Mouse (Mus musculus): ENCODE measurements around the gene Col4a4. TPM values are rescaled to one million over a fixed set of nuclear protein-coding genes. Genes with fewer than 3 reads are reported as not detected.

Gene Col4a4
- polyA plus RNA-seq, 1 experiment, result 0.75 TPM

- Histone ChIP-seq H3K4me3 (ENCODE audit: insufficient read depth, low read depth, low read length) (no peak overlapping the region), H3K4me1 (ENCODE audit: control insufficient read depth, insufficient read depth, insufficient read length, low read length) (no peaks in the 10 kb centered on the region), H3K27ac (replicated peaks; ENCODE audit: low read depth, low read length) (no peak overlapping the region)
Observed at GRCm38 (mm10) chr1:82437273-82437672, 149.4 kb downstream of the Col4a4 start.

GRCm38 (mm10) chr1:82433649-82434005, 153.0 kb downstream of the Col4a4 start:
- Histone ChIP-seq H3K27ac (replicated peaks; ENCODE audit: low read depth, low read length) (no peak overlapping the region), H3K4me3 (ENCODE audit: insufficient read depth, low read depth, low read length) (no peak overlapping the region), H3K4me1 (ENCODE audit: control insufficient read depth, insufficient read depth, insufficient read length, low read length) (peaks cover 8% of the 10 kb centered on the region)

DNA sequence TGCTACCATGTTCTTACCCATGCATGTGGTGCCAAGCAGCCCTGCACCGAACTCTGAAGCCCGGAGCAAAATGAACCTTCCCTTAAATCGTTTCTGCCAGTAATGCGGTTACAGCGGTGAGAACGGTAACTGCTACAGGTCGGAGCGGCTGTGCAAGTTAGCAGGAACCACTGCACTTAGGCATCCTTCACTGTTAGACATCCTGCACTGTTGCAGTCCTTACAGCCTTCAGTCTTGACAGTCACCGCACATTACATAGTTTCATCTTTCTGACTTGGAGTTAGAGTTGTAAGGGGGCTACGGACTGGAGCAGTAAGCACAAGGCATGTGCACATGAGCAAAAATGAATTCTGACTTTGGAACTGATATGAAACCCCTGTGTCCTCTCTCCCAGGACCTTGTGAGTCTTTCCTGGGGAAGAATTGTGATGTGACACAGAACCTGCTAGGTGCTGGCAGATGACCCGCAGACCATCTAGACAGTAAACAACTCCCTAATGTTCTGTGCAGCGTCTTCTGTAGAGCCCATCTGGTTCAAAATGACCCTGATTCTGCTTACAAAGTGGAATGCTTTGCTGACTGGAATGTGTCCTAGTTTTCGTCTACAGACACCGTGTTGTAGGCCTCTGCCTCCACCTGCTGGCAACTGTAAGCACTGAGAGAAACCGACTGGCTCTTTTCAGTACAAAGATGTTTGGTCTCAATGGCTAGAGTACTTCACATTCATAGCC, 153.6 kb downstream of the Col4a4 start:
- H3K27ac ChIP-seq (replicated peaks; ENCODE audit: low read depth, low read length), result no peak overlapping the region
- H3K4me1 ChIP-seq (ENCODE audit: control insufficient read depth, insufficient read depth, insufficient read length, low read length), result peaks cover 8% of the 10 kb centered on the region
- H3K4me3 ChIP-seq (ENCODE audit: insufficient read depth, low read depth, low read length), result no peak overlapping the region

GRCm38 (mm10) chr1:82429061-82429460, 157.6 kb downstream of the Col4a4 start:
- Histone ChIP-seq H3K27ac (replicated peaks; ENCODE audit: low read depth, low read length) (no peak overlapping the region), H3K4me3 (ENCODE audit: insufficient read depth, low read depth, low read length) (no peak overlapping the region), H3K4me1 (ENCODE audit: control insufficient read depth, insufficient read depth, insufficient read length, low read length) (peaks cover 8% of the 10 kb centered on the region)

- Histone ChIP-seq H3K4me1 (ENCODE audit: control insufficient read depth, insufficient read depth, insufficient read length, low read length) (peaks cover 8% of the 10 kb centered on the region), H3K27ac (replicated peaks; ENCODE audit: low read depth, low read length) (no peak overlapping the region), H3K4me3 (ENCODE audit: insufficient read depth, low read depth, low read length) (no peak overlapping the region)
Observed at GRCm38 (mm10) chr1:82427729-82428128, 158.9 kb downstream of the Col4a4 start.

- no peaks in the 10 kb centered on the region; the same call in 1 of the 2 replicates for H3K4me1 ChIP-seq (ENCODE audit: control insufficient read depth, insufficient read depth, insufficient read length, low read length)
- no peak overlapping the region for H3K27ac ChIP-seq (replicated peaks; ENCODE audit: low read depth, low read length)
- no peak overlapping the region for H3K4me3 ChIP-seq (ENCODE audit: insufficient read depth, low read depth, low read length)
Observed at GRCm38 (mm10) chr1:82415641-82416040, 171.0 kb downstream of the Col4a4 start.

DNA sequence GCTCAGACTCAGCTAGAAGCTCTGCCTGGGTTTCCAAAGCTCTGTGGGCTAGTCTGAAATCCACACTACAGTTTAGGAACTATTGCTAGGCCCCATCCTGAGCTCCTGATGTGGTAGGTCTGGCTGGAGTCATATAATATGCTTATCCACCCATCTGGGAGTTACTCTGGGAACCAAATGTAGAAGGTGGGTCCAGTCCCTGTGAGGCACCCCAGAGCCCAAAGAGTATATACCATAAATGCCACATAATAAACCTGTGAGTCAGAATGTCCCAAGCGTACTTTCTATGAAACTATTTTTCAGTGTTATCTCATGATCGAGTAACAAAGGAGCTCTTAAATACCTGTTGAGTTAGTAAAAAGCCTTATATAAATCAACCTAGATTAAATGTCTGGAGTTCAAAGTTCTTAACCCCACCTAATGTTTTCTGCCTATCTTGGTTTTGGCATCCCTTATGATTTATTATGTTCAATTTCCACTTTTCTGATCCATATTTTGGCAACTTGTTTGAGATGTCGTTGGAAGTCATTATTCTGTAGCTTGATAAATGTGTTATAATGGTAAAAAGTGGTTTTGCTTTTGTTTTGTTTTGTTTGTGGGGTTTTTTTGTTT, 172.1 kb downstream of the Col4a4 start:
- Histone ChIP-seq H3K27ac (replicated peaks; ENCODE audit: low read depth, low read length) (no peak overlapping the region), H3K4me1 (ENCODE audit: control insufficient read depth, insufficient read depth, insufficient read length, low read length) (no peaks in the 10 kb centered on the region; the same call in 1 of the 2 replicates), H3K4me3 (ENCODE audit: insufficient read depth, low read depth, low read length) (no peak overlapping the region)

DNA sequence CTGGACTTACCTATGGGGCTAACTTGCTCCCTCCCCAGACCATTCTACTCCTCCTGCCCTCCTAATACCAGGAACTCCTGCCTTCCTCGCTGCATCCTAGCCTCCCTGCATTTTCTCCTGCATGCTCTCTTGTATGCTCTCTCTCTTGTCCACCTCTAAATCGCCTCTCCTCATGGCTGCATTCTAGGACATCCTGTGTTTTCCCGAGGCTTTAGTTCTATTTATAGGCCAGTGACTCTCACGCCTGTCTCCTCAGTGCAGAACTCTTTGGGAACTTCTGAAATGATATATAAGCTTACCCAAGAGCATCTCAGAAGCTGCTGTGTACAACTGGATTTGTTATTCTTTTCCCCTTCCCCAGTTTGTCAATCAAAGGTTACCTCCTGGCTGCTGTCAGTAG, 174.6 kb downstream of the Col4a4 start:
- H3K27ac ChIP-seq (replicated peaks; ENCODE audit: low read depth, low read length), result no peak overlapping the region

GRCm38 (mm10) chr1:82411521-82411920, 175.1 kb downstream of the Col4a4 start:
- H3K27ac ChIP-seq (replicated peaks; ENCODE audit: low read depth, low read length), result no peak overlapping the region
- H3K4me3 ChIP-seq (ENCODE audit: insufficient read depth, low read depth, low read length), result no peak overlapping the region
- H3K4me1 ChIP-seq (ENCODE audit: control insufficient read depth, insufficient read depth, insufficient read length, low read length), result no peaks in the 10 kb centered on the region

More for the DNA sequence above, 174.6 kb downstream of the Col4a4 start:
- H3K4me1 ChIP-seq (ENCODE audit: control insufficient read depth, insufficient read depth, insufficient read length, low read length), result no peaks in the 10 kb centered on the region
- H3K4me3 ChIP-seq (ENCODE audit: insufficient read depth, low read depth, low read length), result no peak overlapping the region

DNA sequence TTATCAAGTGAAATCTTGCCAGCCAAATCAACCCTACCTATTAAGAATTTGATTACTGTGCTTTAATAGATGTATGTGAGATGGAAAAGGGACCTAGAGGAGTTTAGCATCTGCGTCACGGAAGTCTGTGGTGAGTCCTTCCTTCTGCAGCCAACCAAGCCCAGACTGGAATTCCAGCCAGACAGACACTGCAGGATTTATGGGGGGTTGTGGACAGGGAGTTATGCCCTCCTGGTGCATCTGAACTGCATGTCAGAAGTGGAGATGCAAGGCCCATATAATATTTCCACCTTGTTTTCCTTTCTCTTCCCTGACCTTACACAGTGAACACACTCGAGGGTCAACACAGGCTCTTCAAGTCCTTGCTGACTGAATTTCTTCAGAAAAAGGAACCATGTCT, 176.1 kb downstream of the Col4a4 start:
- H3K27ac ChIP-seq (replicated peaks; ENCODE audit: low read depth, low read length), result no peak overlapping the region
- no peaks in the 10 kb centered on the region for H3K4me1 ChIP-seq (ENCODE audit: control insufficient read depth, insufficient read depth, insufficient read length, low read length)
- no peak overlapping the region for H3K4me3 ChIP-seq (ENCODE audit: insufficient read depth, low read depth, low read length)

GRCm38 (mm10) chr1:82409271-82409670, 177.4 kb downstream of the Col4a4 start:
- Histone ChIP-seq H3K27ac (replicated peaks; ENCODE audit: low read depth, low read length) (no peak overlapping the region), H3K4me3 (ENCODE audit: insufficient read depth, low read depth, low read length) (no peak overlapping the region), H3K4me1 (ENCODE audit: control insufficient read depth, insufficient read depth, insufficient read length, low read length) (no peaks in the 10 kb centered on the region)

- H3K4me1 ChIP-seq (ENCODE audit: control insufficient read depth, insufficient read depth, insufficient read length, low read length), result no peaks in the 10 kb centered on the region
- no peak overlapping the region for H3K27ac ChIP-seq (replicated peaks; ENCODE audit: low read depth, low read length)
- no peak overlapping the region for H3K4me3 ChIP-seq (ENCODE audit: insufficient read depth, low read depth, low read length)
Observed at GRCm38 (mm10) chr1:82407786-82408185, 178.9 kb downstream of the Col4a4 start.

Other genes starting within 250 kb of the Col4a4 start
- 0.71 and 0.75 TPM in 2 replicates for gene Col4a3, start 72 bp upstream of the Col4a4 start, polyA plus RNA-seq (2012; ENCODE audit: insufficient read depth, insufficient read length, missing spikeins)
- gene Mff, start 138.0 kb upstream of the Col4a4 start, polyA plus RNA-seq (2012; ENCODE audit: insufficient read depth, insufficient read length, missing spikeins), result 191 and 204 TPM in 2 replicates
- not detected in 2 replicates for gene Tm4sf20, start 181.6 kb upstream of the Col4a4 start, polyA plus RNA-seq (2012; ENCODE audit: insufficient read depth, insufficient read length, missing spikeins)
- not detected in 2 replicates for gene Gm47791, start 184.4 kb upstream of the Col4a4 start, polyA plus RNA-seq (2012; ENCODE audit: insufficient read depth, insufficient read length, missing spikeins)

Measured in brown adipose tissue, adult 24 weeks (tissue).